Mouse (Mus musculus): ENCODE results near the gene Csnk2b. TPM values are rescaled to one million over a fixed set of nuclear protein-coding genes. Genes with fewer than 3 reads are reported as not detected.

Gene Csnk2b
- total RNA-seq, 2 experiments from 2014 or later = 183 to 187 TPM

GRCm38 (mm10) chr17:35094475-35095365, 27.1 kb downstream of the Csnk2b start:
- DNase-seq = no peak
- intact Hi-C loops (cut with DNase I) = no loop called here

GRCm38 (mm10) chr17:35092403-35093198, 29.3 kb downstream of the Csnk2b start:
- DNase-seq = no peak
- intact Hi-C loops (cut with DNase I) = no loop called here

- DNase-seq = peak; percentile 35 to 46
- intact Hi-C loops (cut with DNase I) = loop anchor here (2.0 kb wide), 1 partner anchor 30 kb away; the partner anchor contains the start of gene Gpank1
Observed at GRCm38 (mm10) chr17:35090166-35090932, 31.5 kb downstream of the Csnk2b start.

- DNase-seq = peak; percentile 96
- intact Hi-C loops (cut with DNase I) = loop anchor here (2.0 kb wide), 1 partner anchor 30 kb away; the partner anchor contains the start of gene Ddah2
Observed at GRCm38 (mm10) chr17:35088825-35089644, 32.8 kb downstream of the Csnk2b start, which contains the start of gene Abhd16a. Gene Abhd16a (plus strand): TSS chr17:35089263.

GRCm38 (mm10) chr17:35088151-35088550, 33.7 kb downstream of the Csnk2b start:
- no peak for DNase-seq
- intact Hi-C loops (cut with DNase I) = loop anchor here (2.0 kb wide), 1 partner anchor 29 kb away; the partner anchor contains the start of gene Ddah2

GRCm38 (mm10) chr17:35085208-35085865, 36.5 kb downstream of the Csnk2b start, which contains the start of gene Ly6g6f:
Gene Ly6g6f (minus strand): TSS chr17:35085610.
- intact Hi-C loops (cut with DNase I) = no loop called here
- DNase-seq = no peak

GRCm38 (mm10) chr17:35083929-35084497, 37.8 kb downstream of the Csnk2b start:
- intact Hi-C loops (cut with DNase I) = no loop called here
- no peak for DNase-seq

- intact Hi-C loops (cut with DNase I) = no loop called here
- DNase-seq = no peak
Observed at GRCm38 (mm10) chr17:35082841-35083576, 38.8 kb downstream of the Csnk2b start.

GRCm38 (mm10) chr17:35080710-35081109, 41.1 kb downstream of the Csnk2b start:
- no peak for DNase-seq
- intact Hi-C loops (cut with DNase I) = no loop called here

GRCm38 (mm10) chr17:35080248-35080647, 41.6 kb downstream of the Csnk2b start:
- DNase-seq = no peak
- intact Hi-C loops (cut with DNase I) = no loop called here

- DNase-seq = peak in 1 of 2 experiments; percentile 31
- intact Hi-C loops (cut with DNase I) = loop anchor here (2.0 kb wide), 1 partner anchor 59 kb away; no protein-coding TSS in a partner anchor
Observed at GRCm38 (mm10) chr17:35079778-35080177, 42.1 kb downstream of the Csnk2b start.

- intact Hi-C loops (cut with DNase I) = loop anchor here (2.0 kb wide), 1 partner anchor 57 kb away; no protein-coding TSS in a partner anchor
- DNase-seq = peak; percentile 63 to 68
Observed at GRCm38 (mm10) chr17:35077786-35078233, 44.0 kb downstream of the Csnk2b start, which contains the start of gene Ly6g6d. Gene Ly6g6d (minus strand): TSS chr17:35078065.

- intact Hi-C loops (cut with DNase I) = no loop called here
- DNase-seq = no peak
Observed at GRCm38 (mm10) chr17:35077285-35077684, 44.6 kb downstream of the Csnk2b start.

- no peak for DNase-seq
- intact Hi-C loops (cut with DNase I) = no loop called here
Observed at GRCm38 (mm10) chr17:35076507-35077176, 45.2 kb downstream of the Csnk2b start, which contains the start of gene Ly6g6e. Gene Ly6g6e (plus strand): TSS chr17:35076902.

- intact Hi-C loops (cut with DNase I) = no loop called here
- DNase-seq = no peak
Observed at GRCm38 (mm10) chr17:35074097-35074496, 47.8 kb downstream of the Csnk2b start.

GRCm38 (mm10) chr17:35071454-35071853, 50.4 kb downstream of the Csnk2b start:
- intact Hi-C loops (cut with DNase I) = no loop called here
- no peak for DNase-seq

Data from heart, postnatal 10 days (tissue).